Mouse (Mus musculus): ENCODE results near the gene Slc17a7.

The Slc17a7 gene

GRCm38 (mm10) chr7:45208260-45208659 is 44.5 kb downstream of the Slc17a7 start:
- no peak for DNase-seq

- DNase-seq: no peak
Observed at GRCm38 (mm10) chr7:45211070-45211469, 47.3 kb downstream of the Slc17a7 start.

- DNase-seq: no peak
Observed at GRCm38 (mm10) chr7:45211851-45212251, 48.1 kb downstream of the Slc17a7 start, which contains the start of gene Dkkl1. Gene Dkkl1, minus strand, starts transcription at chr7:45212147.

- no peak for DNase-seq
Observed at GRCm38 (mm10) chr7:45212356-45212755, 48.6 kb downstream of the Slc17a7 start.

- no peak for DNase-seq
Observed at GRCm38 (mm10) chr7:45213708-45214107, 50.0 kb downstream of the Slc17a7 start.

- no peak for DNase-seq
Observed at GRCm38 (mm10) chr7:45215673-45216441, 52.1 kb downstream of the Slc17a7 start, which contains the start of gene Tead2. Gene Tead2, plus strand, starts transcription at chr7:45215753.

GRCm38 (mm10) chr7:45216442-45217183 is 52.9 kb downstream of the Slc17a7 start:
- no peak for DNase-seq

- no peak for DNase-seq
Observed at GRCm38 (mm10) chr7:45221680-45222079, 57.9 kb downstream of the Slc17a7 start.

GRCm38 (mm10) chr7:45224826-45225225 is 61.1 kb downstream of the Slc17a7 start:
- no peak for DNase-seq
